Mouse (Mus musculus): ENCODE measurements around the gene Gm20696. TPM values are rescaled to one million over a fixed set of nuclear protein-coding genes. Genes with fewer than 3 reads are reported as not detected.
A peak's percentile ranks its signal among the peaks of the same experiment; 100 is the strongest.

Gm20696 gene
- 10 to 100 TPM in 1 of 4 experiments, 1 to 10 TPM in 3; 6.4 to 10.0 (median 7.2) TPM for total RNA-seq (2022)

DNA sequence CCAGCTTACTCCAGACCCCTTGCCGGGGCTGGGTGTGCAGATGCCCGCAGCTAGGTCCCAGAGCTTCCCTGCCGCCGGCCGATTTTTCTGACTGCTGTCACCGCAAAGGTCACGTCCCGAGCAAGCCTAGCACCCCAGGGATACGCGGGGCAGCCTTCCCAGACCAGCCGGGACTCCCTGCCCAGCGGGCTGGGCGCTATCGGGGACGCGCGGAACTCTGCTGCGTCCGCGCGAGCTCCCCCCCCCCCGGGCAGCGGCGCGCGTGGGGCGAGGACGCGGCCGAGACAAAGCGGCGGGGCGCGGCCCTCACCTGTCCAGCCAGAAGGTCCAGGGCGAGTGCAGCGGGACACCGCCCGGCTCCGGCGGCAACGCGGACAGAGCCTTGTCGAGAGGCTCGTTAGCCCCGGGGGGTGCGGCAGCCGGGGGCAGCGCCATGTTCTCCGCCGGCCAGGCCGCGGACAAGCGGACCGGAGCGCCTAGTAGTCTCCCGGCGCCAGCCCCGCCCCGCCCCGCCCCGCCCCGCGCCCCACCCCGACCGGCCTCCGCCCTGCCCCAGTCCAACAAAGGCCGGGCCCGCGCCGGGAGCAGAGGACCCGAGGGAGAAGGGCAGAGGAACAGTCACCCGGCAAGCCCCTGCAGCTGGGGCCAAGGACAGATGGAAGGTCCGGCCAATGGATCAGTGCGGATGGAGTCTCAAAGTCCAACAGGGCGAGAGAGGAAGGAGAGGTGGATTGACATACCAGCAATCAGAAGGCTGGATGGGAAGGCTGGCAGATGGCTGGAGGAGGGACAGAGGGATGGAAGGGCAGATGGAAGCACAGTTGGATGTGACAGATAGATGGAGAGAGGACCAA lies at the start of gene Gm20696, which contains the start of gene Eif4e3:
Gene Gm20696, minus strand, starts transcription at position 480 of the 854 bp plus-strand sequence.
Gene Eif4e3, minus strand, starts transcription at position 454 of the 854 bp plus-strand sequence.
- no peak for DNase-seq (ENCODE audit: low spot score in 2 of 2)

GRCm38 (mm10) chr6:99715913-99716312 lies 49.3 kb upstream of the Gm20696 start:
- DNase-seq (ENCODE audit: low spot score in 2 of 2), result no peak

DNA sequence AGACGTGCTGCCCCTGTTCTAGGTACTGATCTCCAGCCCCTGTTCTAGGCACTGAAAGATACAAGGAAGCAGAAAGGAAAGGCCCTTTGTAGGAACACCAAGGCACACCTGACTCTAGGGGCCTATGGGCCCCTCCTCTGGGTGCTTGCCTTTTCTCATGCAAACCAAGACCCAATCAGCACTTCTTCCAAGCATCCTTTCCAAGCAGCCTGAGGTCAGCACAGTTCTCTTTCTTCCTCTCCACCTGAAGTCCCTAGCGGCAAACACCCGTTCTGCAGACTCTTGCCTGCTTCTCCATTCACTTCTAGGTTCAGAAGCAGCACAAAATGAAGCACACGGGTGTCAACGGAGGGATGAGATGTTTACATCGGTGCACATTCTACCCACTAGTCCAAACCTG lies 48.6 kb upstream of the Gm20696 start:
- DNase-seq (ENCODE audit: low spot score in 2 of 2), result no peak

GRCm38 (mm10) chr6:99713256-99713655 lies 46.7 kb upstream of the Gm20696 start:
- no peak for DNase-seq (ENCODE audit: low spot score in 2 of 2)

DNA sequence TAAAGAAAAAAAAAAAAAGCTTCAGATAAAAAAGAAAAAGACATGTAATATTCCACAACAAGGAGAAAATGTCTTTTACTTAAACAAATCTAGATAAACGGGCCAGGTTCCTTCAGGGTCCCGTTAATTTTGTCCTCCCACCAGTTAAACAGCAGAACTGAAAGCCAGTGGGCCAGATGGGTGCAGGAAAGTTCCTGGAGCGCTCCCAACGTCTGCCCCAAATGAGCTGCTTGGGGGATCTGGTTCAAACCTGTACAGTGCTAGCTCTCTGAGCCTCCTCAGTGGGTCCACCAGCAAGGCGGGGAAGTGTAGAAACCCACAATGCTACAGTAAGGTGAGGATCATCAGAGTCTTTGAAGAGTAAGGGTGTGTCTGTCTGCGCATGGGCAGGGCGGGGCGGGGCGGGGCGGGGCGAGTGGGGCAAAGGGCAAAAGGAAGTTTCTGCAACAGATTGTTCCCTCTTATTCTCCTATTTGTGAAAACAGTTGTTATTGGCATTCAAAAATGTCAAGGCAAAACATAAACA lies 45.0 kb upstream of the Gm20696 start:
- no peak for DNase-seq (ENCODE audit: low spot score in 2 of 2)

DNA sequence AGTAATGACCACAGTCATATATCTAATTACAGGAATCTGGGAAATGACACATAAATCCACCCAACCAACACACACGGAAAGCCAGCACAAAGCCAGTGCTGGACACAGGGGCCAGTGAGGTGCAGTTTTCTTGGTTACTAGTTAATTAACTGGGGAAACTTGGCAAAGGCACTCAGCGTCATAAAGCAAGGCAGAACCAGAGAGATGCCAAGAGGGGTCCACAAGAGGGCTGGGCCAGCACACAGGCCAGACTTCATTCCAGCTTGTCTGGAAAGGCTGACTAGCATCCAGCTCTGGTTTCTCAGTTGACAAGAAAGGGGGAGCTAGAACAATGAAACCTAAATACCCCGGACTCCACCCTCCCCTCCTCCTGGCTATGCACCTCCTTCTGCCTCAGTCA lies 33.9 kb upstream of the Gm20696 start:
- no peak for DNase-seq (ENCODE audit: low spot score in 2 of 2)

GRCm38 (mm10) chr6:99692916-99693841 lies 26.6 kb upstream of the Gm20696 start:
- no peak for DNase-seq (ENCODE audit: low spot score in 2 of 2)

DNA sequence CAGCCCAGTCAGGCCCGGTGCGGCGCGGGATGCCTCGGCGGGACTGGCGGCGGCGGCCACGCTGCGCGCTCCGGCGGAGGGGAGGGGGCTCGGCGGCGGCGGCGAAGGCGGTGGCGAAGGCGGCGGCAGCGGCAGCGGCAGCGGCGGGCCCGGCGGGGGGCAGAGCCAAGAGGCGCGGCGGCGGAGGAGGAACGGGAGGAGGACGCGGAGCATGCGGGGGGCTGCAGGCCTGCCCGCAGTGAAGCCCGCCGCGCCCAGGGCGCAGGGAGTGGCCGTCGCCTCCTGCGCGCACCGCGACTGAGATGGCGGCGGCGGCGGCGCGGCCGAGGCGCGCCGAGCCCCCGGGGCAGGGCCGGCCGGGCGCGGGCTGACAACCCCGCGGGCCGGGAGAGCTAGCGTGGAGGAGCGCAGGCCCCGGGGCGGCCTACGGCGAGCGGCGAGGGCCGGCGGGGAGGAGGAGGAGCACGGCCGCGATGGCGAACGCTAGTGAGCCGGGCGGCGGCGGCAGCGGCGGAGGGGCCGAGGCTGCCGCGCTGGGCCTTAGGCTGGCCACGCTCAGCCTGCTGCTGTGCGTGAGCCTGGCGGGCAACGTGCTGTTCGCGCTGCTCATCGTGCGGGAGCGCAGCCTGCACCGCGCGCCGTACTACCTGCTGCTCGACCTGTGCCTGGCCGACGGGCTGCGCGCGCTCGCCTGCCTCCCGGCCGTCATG lies 25.8 kb upstream of the Gm20696 start, which contains the start of gene Gpr27:
Gene Gpr27, plus strand, starts transcription at position 474 of the 710 bp plus-strand sequence.
- DNase-seq (ENCODE audit: low spot score in 2 of 2), result peak in 1 of 2 experiments; percentile 38

- no peak for DNase-seq (ENCODE audit: low spot score in 2 of 2)
Observed at GRCm38 (mm10) chr6:99691666-99692205, 25.1 kb upstream of the Gm20696 start.

- no peak for DNase-seq (ENCODE audit: low spot score in 2 of 2)
Observed at GRCm38 (mm10) chr6:99688513-99688912, 21.9 kb upstream of the Gm20696 start.

DNA sequence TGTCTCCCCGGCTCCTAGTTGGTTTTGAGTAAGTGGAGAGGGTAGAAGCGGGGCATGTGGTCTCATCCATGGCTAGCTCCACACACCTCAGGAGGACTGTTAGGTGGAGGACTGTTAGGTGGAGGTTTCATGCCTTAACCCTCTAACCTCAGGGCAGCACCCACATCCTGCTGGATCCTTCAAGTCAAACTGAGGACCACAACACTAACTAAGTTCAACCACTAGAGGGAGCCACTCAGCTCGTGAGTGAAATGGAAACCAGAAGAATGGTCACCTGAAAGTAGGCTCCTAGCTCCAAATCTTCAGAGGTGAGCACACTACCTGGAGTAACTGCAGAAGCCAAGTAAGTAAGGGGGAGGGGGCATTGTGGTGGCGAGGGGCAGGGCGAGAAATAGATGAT lies 18.3 kb upstream of the Gm20696 start:
- DNase-seq (ENCODE audit: low spot score in 2 of 2), result no peak

GRCm38 (mm10) chr6:99683974-99684373 lies 17.4 kb upstream of the Gm20696 start:
- DNase-seq (ENCODE audit: low spot score in 2 of 2), result no peak

DNA sequence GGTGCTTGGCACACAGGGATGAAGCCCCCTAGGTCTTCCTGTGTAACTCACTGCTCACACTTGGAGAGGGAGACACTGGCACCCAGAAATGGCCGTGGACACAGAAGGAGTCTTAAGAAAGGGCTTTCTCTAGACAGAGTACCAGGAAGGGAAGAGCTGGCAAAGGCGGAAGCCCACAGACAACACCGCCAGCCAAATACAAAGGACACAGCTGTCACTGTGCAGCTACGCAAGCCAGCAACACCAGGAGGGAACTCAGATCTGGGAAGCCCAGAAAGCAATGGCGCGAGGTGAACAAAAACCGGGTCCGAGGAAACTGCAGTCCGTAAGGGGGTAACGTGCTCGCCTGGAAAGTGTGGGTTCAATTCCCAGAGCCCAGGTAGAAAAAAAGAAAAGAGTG lies 11.5 kb upstream of the Gm20696 start:
- no peak for DNase-seq (ENCODE audit: low spot score in 2 of 2)

DNA sequence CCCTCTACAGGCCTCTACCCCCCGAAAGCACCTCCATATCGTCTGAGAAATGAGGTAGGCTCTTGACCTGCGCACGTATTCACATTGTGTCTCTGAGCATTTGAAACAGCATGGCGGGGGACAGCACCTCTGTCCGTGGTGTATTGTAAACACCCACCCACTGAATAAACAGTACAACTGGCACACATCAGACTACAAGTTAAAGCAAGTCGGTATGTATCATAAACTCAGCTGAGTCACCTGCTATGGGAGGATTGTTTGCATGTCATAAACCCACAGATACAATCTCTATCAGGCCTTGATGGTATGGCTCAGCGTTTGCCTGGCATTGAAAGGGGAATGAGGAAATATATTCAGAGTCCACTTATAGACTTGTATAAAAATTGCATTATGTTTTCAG lies 10.7 kb upstream of the Gm20696 start:
- DNase-seq (ENCODE audit: low spot score in 2 of 2), result no peak

DNA sequence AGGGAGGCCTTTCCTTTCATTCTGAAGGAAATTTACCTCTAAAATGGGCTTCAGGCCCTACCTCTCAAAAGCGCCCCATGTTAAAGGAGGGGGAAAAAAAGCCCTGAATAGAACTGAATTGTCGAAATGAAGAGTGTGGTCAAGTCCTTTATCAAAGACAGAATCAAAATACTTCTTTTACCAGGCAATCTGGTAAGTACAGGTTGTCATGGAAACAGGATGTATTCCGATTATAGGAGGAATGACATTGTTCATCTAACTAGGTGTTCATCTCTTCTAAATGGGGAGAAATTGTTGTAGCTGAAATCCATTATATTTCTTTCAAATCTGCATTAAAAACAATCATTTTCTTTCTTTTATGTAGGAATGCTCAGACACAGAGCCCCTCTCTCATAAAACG lies 7.9 kb upstream of the Gm20696 start:
- DNase-seq (ENCODE audit: low spot score in 2 of 2), result no peak

DNA sequence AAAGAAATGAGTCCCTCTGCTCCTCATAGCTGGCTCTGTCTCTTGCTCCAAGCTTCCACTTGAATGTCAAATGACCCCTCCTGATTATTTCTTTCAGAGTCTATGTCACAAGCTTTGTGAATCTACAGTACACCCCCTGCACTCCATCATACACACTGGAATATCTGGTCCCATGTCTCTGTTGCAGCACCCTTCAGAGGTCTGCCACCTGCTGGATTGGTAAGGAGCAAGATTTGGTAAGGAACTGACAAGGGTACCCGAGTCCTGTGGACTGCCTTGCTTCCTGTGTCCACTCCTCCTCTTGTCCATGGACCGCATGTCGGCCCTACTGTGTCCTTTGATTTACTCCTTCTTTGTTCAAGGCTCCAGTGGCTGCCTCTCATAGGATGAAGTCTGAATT lies 5.2 kb upstream of the Gm20696 start:
- DNase-seq (ENCODE audit: low spot score in 2 of 2), result no peak

- DNase-seq (ENCODE audit: low spot score in 2 of 2), result peak in 1 of 2 experiments; percentile 67
Observed at GRCm38 (mm10) chr6:99670481-99671119, 4.0 kb upstream of the Gm20696 start.

DNA sequence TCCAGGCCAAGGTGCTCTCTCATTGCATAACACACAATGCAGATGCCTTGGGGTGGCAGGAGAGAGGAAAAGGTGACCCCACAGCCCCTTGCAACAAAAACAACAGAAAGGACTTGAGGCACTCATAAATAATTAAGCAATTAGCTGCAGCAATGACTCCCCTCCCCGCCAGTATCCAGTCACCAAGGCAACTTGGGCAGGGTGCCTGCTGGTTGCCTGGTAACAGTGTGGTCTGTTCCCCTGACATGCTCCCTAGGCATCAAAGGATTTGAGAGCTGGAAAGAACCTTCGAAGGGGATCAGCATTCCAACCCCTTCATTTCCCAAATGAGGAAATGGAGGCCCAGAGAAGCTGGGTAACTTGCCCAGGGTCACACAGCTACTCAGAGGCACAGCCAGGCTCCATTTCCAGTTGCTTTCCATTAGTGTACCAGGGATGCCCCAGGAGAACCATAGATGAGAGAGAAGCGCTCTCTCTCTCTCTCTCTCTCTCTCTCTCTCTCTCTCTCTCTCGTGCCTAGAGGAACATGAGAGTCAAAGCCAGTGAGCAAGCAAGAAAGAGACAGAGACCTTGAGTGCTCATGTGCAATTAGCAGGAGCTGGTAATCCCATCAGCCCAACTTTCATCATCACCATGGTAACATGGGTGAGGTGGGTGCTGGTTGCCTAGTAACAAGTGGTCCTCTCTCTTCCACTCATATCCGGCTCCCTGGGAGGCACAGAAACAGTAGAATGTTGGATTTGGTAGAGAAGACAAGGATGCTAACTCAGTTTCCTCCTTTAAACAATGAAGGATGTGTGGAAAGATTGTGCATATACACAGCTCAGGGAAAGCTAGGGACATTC lies 3.1 kb upstream of the Gm20696 start:
- DNase-seq (ENCODE audit: low spot score in 2 of 2), result peak; percentile 88 to 89

GRCm38 (mm10) chr6:99667290-99667689 lies 693 bp upstream of the Gm20696 start:
- DNase-seq (ENCODE audit: low spot score in 2 of 2), result no peak

Data from layer of hippocampus, adult 8-10 months (tissue).